Mouse (Mus musculus): Measurements from ENCODE around the gene Agrp. TPM values are rescaled to one million over a fixed set of nuclear protein-coding genes. Genes with fewer than 3 reads are reported as not detected.

The Agrp gene
- total and polyA plus RNA-seq, 3 experiments, result 0.63 TPM; not detected in 2

DNA sequence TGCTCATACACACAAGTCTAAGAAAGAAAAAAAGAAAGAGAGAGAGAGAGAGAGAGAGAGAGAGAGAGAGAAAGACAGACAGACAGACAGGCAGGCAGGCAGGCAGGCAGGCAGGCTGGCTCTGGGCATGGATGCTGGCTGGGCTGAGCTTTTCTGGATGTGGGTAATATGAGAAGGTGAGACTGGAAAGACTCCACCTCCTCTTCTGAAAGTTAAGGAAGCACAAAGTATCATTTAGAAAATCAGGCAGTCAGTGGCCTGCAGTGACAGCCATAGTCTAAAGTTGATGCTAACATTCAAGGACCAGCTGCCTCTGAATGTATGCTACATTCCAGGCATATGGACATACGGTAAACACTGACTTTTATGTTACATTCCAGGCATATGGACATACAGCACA is 12.4 kb downstream of the Agrp start:
- TF ChIP-seq POLR2AphosphoS2 (IDR thresholded peaks at IDR 0.05; ENCODE audit: low read length) (peak; percentile 43; the same call in 1 of the 2 replicates), CHD2 (IDR thresholded peaks at IDR 0.05; ENCODE audit: low read length) (no peak), NELFE (IDR thresholded peaks at IDR 0.05; ENCODE audit: low read depth, low read length) (no peak), GATA1 (IDR thresholded peaks at IDR 0.05; ENCODE audit: low read depth, low read length) (no peak)
- Histone ChIP-seq H3K79me2 (ENCODE audit: control insufficient read depth, insufficient read depth, low read length, poor library complexity) (no peaks in the 10 kb centered on the region), H3K4me1 (ENCODE audit: control insufficient read depth in 1 of 2, insufficient read depth in 2 of 2, low read length in 2 of 2) (no peaks in the 10 kb centered on the region), H3K27ac (ENCODE audit: control insufficient read depth, low read depth, low read length) (no peak overlapping the region), H3K9ac (ENCODE audit: control insufficient read depth, low read depth, low read length, poor library complexity, severe bottlenecking) (no peak overlapping the region), H3K36me3 (ENCODE audit: control insufficient read depth in 1 of 2, insufficient read depth in 2 of 2, low read length in 2 of 2) (peaks cover 0 to 6% of the 10 kb centered on the region in 2 experiments; a peak in 2 of 4 replicates), H3K9me3 (replicated peaks; ENCODE audit: insufficient read depth, low read length) (no peaks in the 10 kb centered on the region), H3K27me3 (ENCODE audit: control insufficient read depth in 1 of 2, insufficient read depth in 2 of 2, low read length in 2 of 2) (no peaks in the 10 kb centered on the region), H3K4me3 (ENCODE audit: control insufficient read depth in 1 of 2, insufficient read depth in 1 of 2, low read depth in 2 of 2, low read length in 2 of 2) (no peak overlapping the region)
- no peak for DNase-seq (ENCODE audit: low read depth, low spot score)

DNA sequence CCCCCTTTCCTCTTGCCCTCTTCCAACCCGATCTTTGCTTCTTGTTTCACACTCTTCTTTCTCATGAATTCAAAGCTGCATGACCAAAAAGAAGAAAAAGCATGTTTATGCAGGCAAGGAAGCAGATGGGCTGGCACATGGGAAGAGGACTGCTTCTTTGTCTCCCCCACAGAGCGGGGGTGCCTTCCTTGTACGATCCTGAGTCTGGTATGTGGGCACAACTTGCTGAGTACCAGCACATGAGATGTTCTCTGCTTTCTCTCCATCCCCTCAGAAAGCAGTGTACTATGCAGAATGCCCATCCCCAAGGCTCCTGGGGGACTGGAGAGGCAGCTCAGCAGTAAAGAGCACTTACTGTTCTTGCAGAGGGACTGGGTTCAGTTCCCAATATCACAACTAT is 12.8 kb downstream of the Agrp start:
- Histone ChIP-seq H3K79me2 (ENCODE audit: control insufficient read depth, insufficient read depth, low read length, poor library complexity) (no peaks in the 10 kb centered on the region), H3K27me3 (ENCODE audit: control insufficient read depth in 1 of 2, insufficient read depth in 2 of 2, low read length in 2 of 2) (no peaks in the 10 kb centered on the region), H3K4me1 (ENCODE audit: control insufficient read depth in 1 of 2, insufficient read depth in 2 of 2, low read length in 2 of 2) (no peaks in the 10 kb centered on the region), H3K27ac (ENCODE audit: control insufficient read depth, low read depth, low read length) (no peak overlapping the region), H3K36me3 (ENCODE audit: control insufficient read depth in 1 of 2, insufficient read depth in 2 of 2, low read length in 2 of 2) (peaks cover 0 to 6% of the 10 kb centered on the region in 2 experiments; a peak in 2 of 4 replicates), H3K9ac (ENCODE audit: control insufficient read depth, low read depth, low read length, poor library complexity, severe bottlenecking) (no peak overlapping the region), H3K9me3 (replicated peaks; ENCODE audit: insufficient read depth, low read length) (no peaks in the 10 kb centered on the region), H3K4me3 (ENCODE audit: control insufficient read depth in 1 of 2, insufficient read depth in 1 of 2, low read depth in 2 of 2, low read length in 2 of 2) (no peak overlapping the region)
- no peak for DNase-seq (ENCODE audit: low read depth, low spot score)
- TF ChIP-seq POLR2A (IDR thresholded peaks at IDR 0.05; ENCODE audit: control insufficient read depth in 1 of 2, insufficient read depth in 1 of 2, low read depth in 1 of 2, low read length in 2 of 2, poor library complexity in 1 of 2) (no peak; a peak in 1 of 4 replicates), ZMIZ1 (IDR thresholded peaks at IDR 0.05; ENCODE audit: low read depth, low read length) (0 out of 2 replicates have a peak, but pooled peaks have one; percentile 11)

DNA sequence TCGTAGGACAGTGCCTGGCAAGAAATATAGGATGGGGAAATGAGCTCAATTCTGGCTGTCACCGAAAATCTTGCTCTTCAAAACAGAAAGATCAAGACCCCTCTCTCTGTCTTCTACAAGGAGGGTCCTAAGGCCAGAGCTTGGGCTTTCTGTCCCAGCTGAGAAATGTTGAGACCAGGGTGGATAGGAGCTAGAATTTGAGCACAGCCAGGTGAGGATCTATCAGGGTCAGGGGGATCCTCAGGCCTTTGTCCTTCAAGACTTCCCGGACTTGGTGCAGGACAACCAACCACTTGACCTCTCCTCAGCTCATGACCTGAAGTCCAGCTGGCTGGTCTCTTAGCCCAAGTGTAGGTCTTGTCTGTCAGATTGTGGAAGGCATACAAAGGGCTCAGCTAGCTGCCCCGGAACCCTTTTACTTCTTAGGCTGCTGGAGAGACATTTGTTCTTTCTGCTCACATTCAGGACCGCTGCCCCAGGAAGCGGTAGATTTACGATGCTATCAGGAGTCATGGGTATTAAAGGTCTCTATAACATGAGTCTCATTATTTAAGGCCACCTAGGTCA is 13.4 kb downstream of the Agrp start:
- Histone ChIP-seq H3K27me3 (ENCODE audit: control insufficient read depth in 1 of 2, insufficient read depth in 2 of 2, low read length in 2 of 2) (no peaks in the 10 kb centered on the region), H3K9ac (ENCODE audit: control insufficient read depth, low read depth, low read length, poor library complexity, severe bottlenecking) (no peak overlapping the region)

More for the DNA sequence above, 13.4 kb downstream of the Agrp start:
- H3K9me3 ChIP-seq (replicated peaks; ENCODE audit: insufficient read depth, low read length), result no peaks in the 10 kb centered on the region
- H3K36me3 ChIP-seq (ENCODE audit: control insufficient read depth in 1 of 2, insufficient read depth in 2 of 2, low read length in 2 of 2), result peaks cover 0 to 7% of the 10 kb centered on the region in 2 experiments; a peak in 2 of 4 replicates
- no peak overlapping the region for H3K4me3 ChIP-seq (ENCODE audit: control insufficient read depth in 1 of 2, insufficient read depth in 1 of 2, low read depth in 2 of 2, low read length in 2 of 2)
- H3K27ac ChIP-seq (ENCODE audit: control insufficient read depth, low read depth, low read length), result no peak overlapping the region
- TF ChIP-seq USF2 (IDR thresholded peaks at IDR 0.05; ENCODE audit: borderline replicate concordance in 1 of 2, insufficient read depth in 1 of 2, low read depth in 1 of 2, low read length in 2 of 2) (no peak), ELF1 (IDR thresholded peaks at IDR 0.05; ENCODE audit: low read depth, low read length) (no peak), MAZ (IDR thresholded peaks at IDR 0.05; ENCODE audit: low read depth, low read length) (no peak), ZMIZ1 (IDR thresholded peaks at IDR 0.05; ENCODE audit: low read depth, low read length) (no peak), POLR2A (IDR thresholded peaks at IDR 0.05; ENCODE audit: control insufficient read depth in 1 of 2, insufficient read depth in 1 of 2, low read depth in 1 of 2, low read length in 2 of 2, poor library complexity in 1 of 2) (no peak), JUND (IDR thresholded peaks at IDR 0.05; ENCODE audit: low read depth, low read length) (no peak), USF1 (IDR thresholded peaks at IDR 0.05; ENCODE audit: low read depth, low read length) (no peak), TCF12 (IDR thresholded peaks at IDR 0.05; ENCODE audit: low read depth, low read length) (no peak), MYB (IDR thresholded peaks at IDR 0.05; ENCODE audit: low read depth, low read length) (no peak), NELFE (IDR thresholded peaks at IDR 0.05; ENCODE audit: low read depth, low read length) (no peak), TAL1 (IDR thresholded peaks at IDR 0.05; ENCODE audit: low read length) (no peak), SIN3A (IDR thresholded peaks at IDR 0.05; ENCODE audit: low read length) (no peak), MYC (IDR thresholded peaks at IDR 0.05; ENCODE audit: low read depth, low read length) (no peak)
- DNase-seq (ENCODE audit: low read depth, low spot score), result no peak
- H3K4me1 ChIP-seq (ENCODE audit: control insufficient read depth in 1 of 2, insufficient read depth in 2 of 2, low read length in 2 of 2), result no peaks in the 10 kb centered on the region
- no peaks in the 10 kb centered on the region for H3K79me2 ChIP-seq (ENCODE audit: control insufficient read depth, insufficient read depth, low read length, poor library complexity)

Data from MEL (cell line).